Mouse (Mus musculus) B cell, adult 62 days (primary cell): Measurements from ENCODE around the gene D330020A13Rik. TPM values are rescaled to one million over a fixed set of nuclear protein-coding genes. Genes with fewer than 3 reads are reported as not detected.

Source experiments
- total RNA-seq: library from RNA; stranded (reverse); gene quantifications from 4 replicates; pipeline ENCODE4 v1.2.4, GENCODE M21; 2023

Gene D330020A13Rik
- total RNA-seq, result not detected in 4 replicates

GRCm38 (mm10) chr6:120294056-120294784 is at the start of gene D330020A13Rik, which contains the start of gene B4galnt3:
TSS of gene D330020A13Rik (plus strand) at chr6:120294364.
TSS of gene B4galnt3 (minus strand) at chr6:120294559.

Other genes with a start within 250 kb of the D330020A13Rik start
- gene Ninj2, start 201.0 kb upstream of the D330020A13Rik start, total RNA-seq, result not detected in 4 replicates
- gene B4galnt3, start 195 bp downstream of the D330020A13Rik start, total RNA-seq, result not detected in 4 replicates
- gene Kdm5a, start 69.8 kb downstream of the D330020A13Rik start, total RNA-seq, result 176 to 186 TPM (median 179 TPM) in 4 replicates
- gene Ccdc77, start 70.0 kb downstream of the D330020A13Rik start, total RNA-seq, result 11.0 to 13.8 TPM (median 12.2 TPM) in 4 replicates
- gene Il17ra, start 168.9 kb downstream of the D330020A13Rik start, total RNA-seq, result 140 to 146 TPM (median 143 TPM) in 4 replicates
- gene Tmem121b, start 199.4 kb downstream of the D330020A13Rik start, total RNA-seq, result 0.12 to 0.15 TPM in 2 of 4 replicates, not detected in the others
- 27.8 to 31.1 TPM (median 30.5 TPM) in 4 replicates for gene Hdhd5, start 237.0 kb downstream of the D330020A13Rik start, total RNA-seq